Comparison of ENCODE assay signal across 24 mouse cellular contexts in genomic region chr16:32618946-32619345, GRCm38 (mm10). TPM values are rescaled to one million over a fixed set of nuclear protein-coding genes. Genes with fewer than 3 reads are reported as not detected.
DNase-seq lines count a peak whose midpoint lies in the region; ATAC-seq and TF ChIP-seq lines count a peak whose summit lies in the region.
"Had no signal": no experiment of that assay in that cellular context is flagged by ENCODE, and none has a peak within 500 bp of the region (broad histone marks: within the 10 kb centered on the region; RNA-seq: fewer than 3 reads in every experiment).

No protein-coding gene starts in this region.

- H3K27me3 ChIP-seq in liver, embryonic 12.5 days (replicated peaks), result no peaks in the 10 kb centered on the region
- H3K27me3 ChIP-seq in liver, postnatal 0 days (ENCODE audit: insufficient read depth, low read length), result no peaks in the 10 kb centered on the region
- H3K27me3 ChIP-seq in lung, postnatal 0 days (replicated peaks; ENCODE audit: insufficient read depth, low read length), result no peaks in the 10 kb centered on the region
- H3K27me3 ChIP-seq: CH12.LX; embryonic facial prominence, embryonic 12.5 days; forebrain, embryonic 13.5 days; forebrain, embryonic 15.5 days; Patski had no signal

- no peak overlapping the region for H3K9ac ChIP-seq in liver, embryonic 12.5 days
- H3K9ac ChIP-seq in liver, postnatal 0 days (replicated peaks), result no peak overlapping the region
- H3K9ac ChIP-seq in lung, postnatal 0 days (replicated peaks; ENCODE audit: low read depth), result no peak overlapping the region
- H3K9ac ChIP-seq: embryonic facial prominence, embryonic 12.5 days; forebrain, embryonic 13.5 days; forebrain, embryonic 15.5 days had no signal

- WGBS in liver, embryonic 12.5 days (ENCODE audit: insufficient replicate concordance), result 85% methylated on average over 1 of the region's 1 CpGs
- 82% methylated on average over 1 of the region's 1 CpGs for WGBS in liver, postnatal 0 days (ENCODE audit: insufficient replicate concordance)
- WGBS in lung, postnatal 0 days, result 65% methylated on average over 1 of the region's 1 CpGs

- DNase-seq in liver, postnatal 0 days, result no peak
- peak; percentile 82 for DNase-seq in lung, postnatal 0 days (ENCODE audit: low spot score)
- DNase-seq in lung, postnatal 10 days, result no peak
- DNase-seq in lung, postnatal 36 days, result peak; percentile 64
- DNase-seq in lung, postnatal 4 days, result no peak
- DNase-seq: adrenal gland, adult 8-10 months; adrenal gland, postnatal 14 days; adrenal gland, postnatal 36 days; B cell, adult 2 months; cerebellum, adult 11-12 months; cerebellum, adult 2 months; cerebellum, adult 9-10 months; cerebellum, postnatal 10 days; cerebellum, postnatal 25 days had no signal

- no peak for TF ChIP-seq EP300 in liver, postnatal 0 days (IDR thresholded peaks at IDR 0.05; ENCODE audit: low read depth)
- peak; percentile 33; the same call in 1 of the 2 replicates for TF ChIP-seq EP300 in lung, postnatal 0 days (IDR thresholded peaks at IDR 0.05)

- no peak overlapping the region for H3K4me2 ChIP-seq in liver, embryonic 12.5 days
- H3K4me2 ChIP-seq in liver, postnatal 0 days (ENCODE audit: low read depth, low read length), result no peak overlapping the region
- H3K4me2 ChIP-seq in lung, postnatal 0 days (replicated peaks; ENCODE audit: low read depth, low read length), result no peak overlapping the region
- H3K4me2 ChIP-seq: embryonic facial prominence, embryonic 12.5 days; forebrain, embryonic 13.5 days; forebrain, embryonic 15.5 days had no signal

- peaks cover 100% of the 10 kb centered on the region for H3K36me3 ChIP-seq in liver, embryonic 12.5 days
- peaks cover 96% of the 10 kb centered on the region for H3K36me3 ChIP-seq in liver, postnatal 0 days (replicated peaks; ENCODE audit: insufficient read depth, low read length)
- 0 out of 2 replicates have a peak, but pooled peaks cover 4% of the 10 kb centered on the region for H3K36me3 ChIP-seq in lung, postnatal 0 days (ENCODE audit: insufficient read depth, low read length)

- no peak for TF ChIP-seq CTCF in liver, postnatal 0 days (IDR thresholded peaks at IDR 0.05; ENCODE audit: low read depth)
- no peak for TF ChIP-seq CTCF in lung, postnatal 0 days (IDR thresholded peaks at IDR 0.05)

- H3K9me3 ChIP-seq in liver, embryonic 12.5 days (replicated peaks), result no peaks in the 10 kb centered on the region
- H3K9me3 ChIP-seq in liver, postnatal 0 days (ENCODE audit: low read length), result no peaks in the 10 kb centered on the region
- no peaks in the 10 kb centered on the region for H3K9me3 ChIP-seq in lung, postnatal 0 days (ENCODE audit: low read length)
- H3K9me3 ChIP-seq: embryonic facial prominence, embryonic 10.5 days; embryonic facial prominence, embryonic 12.5 days; forebrain, embryonic 13.5 days; forebrain, embryonic 15.5 days; G1E had no signal

- H3K4me3 ChIP-seq in liver, embryonic 12.5 days, result no peak overlapping the region
- no peak overlapping the region for H3K4me3 ChIP-seq in liver, postnatal 0 days (ENCODE audit: low read depth, low read length)
- H3K4me3 ChIP-seq in lung, postnatal 0 days (ENCODE audit: low read depth, low read length), result no peak overlapping the region
- H3K4me3 ChIP-seq: embryonic facial prominence, embryonic 10.5 days; embryonic facial prominence, embryonic 12.5 days; forebrain, embryonic 13.5 days; forebrain, embryonic 15.5 days had no signal

- H3K4me1 ChIP-seq in liver, embryonic 12.5 days, result peaks cover 23% of the 10 kb centered on the region
- H3K4me1 ChIP-seq in liver, postnatal 0 days (ENCODE audit: insufficient read depth), result no peaks in the 10 kb centered on the region
- no peaks in the 10 kb centered on the region for H3K4me1 ChIP-seq in lung, postnatal 0 days (ENCODE audit: insufficient read depth, low read depth, low read length)
- H3K4me1 ChIP-seq: embryonic facial prominence, embryonic 10.5 days; embryonic facial prominence, embryonic 12.5 days; forebrain, embryonic 13.5 days; forebrain, embryonic 15.5 days had no signal

- no peak for ATAC-seq in liver, embryonic 12.5 days
- ATAC-seq in liver, postnatal 0 days, result no peak
- peak; percentile 81 for ATAC-seq in lung, postnatal 0 days
- ATAC-seq: activated CD4-positive, CD25-positive, alpha-beta regulatory T cell, adult 4 months; CD4-positive, CD25-positive, alpha-beta regulatory T cell, adult 4 months; forebrain, embryonic 13.5 days; forebrain, embryonic 15.5 days; Patski had no signal

- H3K27ac ChIP-seq in liver, embryonic 12.5 days, result 0 out of 2 replicates have a peak overlapping the region, but pooled peaks have one; percentile 18
- no peak overlapping the region for H3K27ac ChIP-seq in liver, postnatal 0 days (ENCODE audit: low read depth)
- H3K27ac ChIP-seq in lung, postnatal 0 days (ENCODE audit: low read length), result no peak overlapping the region
- H3K27ac ChIP-seq: embryonic facial prominence, embryonic 10.5 days; embryonic facial prominence, embryonic 12.5 days; forebrain, embryonic 13.5 days; forebrain, embryonic 15.5 days had no signal

RNA-seq across cellular contexts. Expression of gene Tfrc, which starts 10.2 kb away (rescaled TPM):
- polyA plus RNA-seq in liver, embryonic 12.5 days (2016; fragmentation: Nextera tagmentation; extraction: Ambion mirVana), result 327 and 339 TPM in 2 replicates
- polyA plus RNA-seq in liver, postnatal 0 days (2015; fragmentation: Nextera tagmentation; extraction: Ambion mirVana), result 85.1 and 103 TPM in 2 replicates
- 14.6 and 16.0 TPM in 2 replicates for polyA plus RNA-seq in lung, postnatal 0 days (2015; fragmentation: Nextera tagmentation; extraction: Ambion mirVana)

RNA-seq across cellular contexts. Expression of gene Tnk2, which starts 24.7 kb away (rescaled TPM):
- polyA plus RNA-seq in liver, embryonic 12.5 days (2016; fragmentation: Nextera tagmentation; extraction: Ambion mirVana), result 6.3 and 6.6 TPM in 2 replicates
- polyA plus RNA-seq in liver, postnatal 0 days (2015; fragmentation: Nextera tagmentation; extraction: Ambion mirVana), result 2.9 and 3.5 TPM in 2 replicates
- 19.8 and 22.4 TPM in 2 replicates for polyA plus RNA-seq in lung, postnatal 0 days (2015; fragmentation: Nextera tagmentation; extraction: Ambion mirVana)

Comparison
In these comparisons a context has a peak if more than half of its experiments do, and no peak if none do; other contexts are left out.
1. DNase-seq: peak in lung, postnatal 0 days (single experiment) and lung, postnatal 36 days (single experiment); none in liver, postnatal 0 days (single experiment), lung, postnatal 10 days (single experiment) and lung, postnatal 4 days (0 of 2).